ENCODE assay signal across 8 mouse cellular contexts in genomic region chr1:171346095-171346450, GRCm38 (mm10). TPM values are rescaled to one million over a fixed set of nuclear protein-coding genes. Genes with fewer than 3 reads are reported as not detected.
DNase-seq lines count a peak whose midpoint lies in the region; ATAC-seq and TF ChIP-seq lines count a peak whose summit lies in the region.

No protein-coding gene starts in this region.

- DNase-seq in lung, postnatal 0 days (ENCODE audit: low spot score) = no peak
- no peak for DNase-seq in lung, postnatal 25 days (ENCODE audit: low spot score)
- DNase-seq in adrenal gland, postnatal 10 days = no peak
- DNase-seq in gastrocnemius, postnatal 10 days = no peak
- DNase-seq in right cerebral cortex, postnatal 14 days = no peak

- H3K36me3 ChIP-seq in lung, postnatal 0 days (ENCODE audit: insufficient read depth, low read length) = 0 out of 2 replicates have a peak, but pooled peaks cover 2% of the 10 kb centered on the region
- H3K36me3 ChIP-seq in embryonic facial prominence, embryonic 12.5 days = peaks cover 24% of the 10 kb centered on the region
- peaks cover 3% of the 10 kb centered on the region; the same call in 1 of the 2 replicates for H3K36me3 ChIP-seq in intestine, embryonic 16.5 days (ENCODE audit: control insufficient read depth, insufficient read depth, low read length)
- peaks cover 9% of the 10 kb centered on the region for H3K36me3 ChIP-seq in midbrain, embryonic 16.5 days (ENCODE audit: control insufficient read depth, insufficient read depth, low read length)

- ATAC-seq in lung, postnatal 0 days = peak; percentile 4
- ATAC-seq in embryonic facial prominence, embryonic 12.5 days (ENCODE audit: insufficient number of reproducible peaks, insufficient read depth, low FRiP score, low TSS enrichment) = no peak
- ATAC-seq in intestine, embryonic 16.5 days = no peak
- peak; percentile 3; the same call in 1 of the 2 replicates for ATAC-seq in midbrain, embryonic 16.5 days

- H3K27ac ChIP-seq in lung, postnatal 0 days (ENCODE audit: low read length) = peak overlapping the region; percentile 10
- peak overlapping the region; percentile 72; the same call in 1 of the 2 replicates for H3K27ac ChIP-seq in embryonic facial prominence, embryonic 12.5 days
- peak overlapping the region; percentile 10; the same call in 1 of the 2 replicates for H3K27ac ChIP-seq in intestine, embryonic 16.5 days (ENCODE audit: low read length)
- peak overlapping the region; percentile 72 for H3K27ac ChIP-seq in midbrain, embryonic 16.5 days (ENCODE audit: low read length)

- peaks cover 17% of the 10 kb centered on the region; the same call in 1 of the 2 replicates for H3K4me1 ChIP-seq in lung, postnatal 0 days (ENCODE audit: insufficient read depth, low read depth, low read length)
- H3K4me1 ChIP-seq in embryonic facial prominence, embryonic 12.5 days = peaks cover 18% of the 10 kb centered on the region
- peaks cover 13% of the 10 kb centered on the region for H3K4me1 ChIP-seq in intestine, embryonic 16.5 days (ENCODE audit: control insufficient read depth, insufficient read depth, low read length)
- H3K4me1 ChIP-seq in midbrain, embryonic 16.5 days (ENCODE audit: control insufficient read depth, insufficient read depth, low read length) = peaks cover 32% of the 10 kb centered on the region

- no peak for TF ChIP-seq EP300 in lung, postnatal 0 days (IDR thresholded peaks at IDR 0.05)

- H3K27me3 ChIP-seq in lung, postnatal 0 days (replicated peaks; ENCODE audit: insufficient read depth, low read length) = no peaks in the 10 kb centered on the region
- H3K27me3 ChIP-seq in embryonic facial prominence, embryonic 12.5 days = no peaks in the 10 kb centered on the region
- no peaks in the 10 kb centered on the region for H3K27me3 ChIP-seq in intestine, embryonic 16.5 days (replicated peaks; ENCODE audit: control insufficient read depth, insufficient read depth, low read length)
- H3K27me3 ChIP-seq in midbrain, embryonic 16.5 days (ENCODE audit: control insufficient read depth, insufficient read depth, low read depth, low read length) = no peaks in the 10 kb centered on the region

- peak overlapping the region; percentile 71 for H3K9ac ChIP-seq in lung, postnatal 0 days (replicated peaks; ENCODE audit: low read depth)
- H3K9ac ChIP-seq in embryonic facial prominence, embryonic 12.5 days = peak overlapping the region; percentile 76
- H3K9ac ChIP-seq in intestine, embryonic 16.5 days (ENCODE audit: low read depth, low read length) = peak overlapping the region; percentile 77
- H3K9ac ChIP-seq in midbrain, embryonic 16.5 days (ENCODE audit: low read depth, low read length) = peak overlapping the region; percentile 84

- H3K4me2 ChIP-seq in lung, postnatal 0 days (replicated peaks; ENCODE audit: low read depth, low read length) = peak overlapping the region; percentile 95
- peak overlapping the region; percentile 89 for H3K4me2 ChIP-seq in embryonic facial prominence, embryonic 12.5 days (replicated peaks)
- H3K4me2 ChIP-seq in intestine, embryonic 16.5 days (ENCODE audit: low read depth, low read length) = peak overlapping the region; percentile 80
- H3K4me2 ChIP-seq in midbrain, embryonic 16.5 days (ENCODE audit: low read length) = peak overlapping the region; percentile 75

- TF ChIP-seq CTCF in lung, postnatal 0 days (IDR thresholded peaks at IDR 0.05) = no peak

- peaks cover 5% of the 10 kb centered on the region; the same call in 1 of the 2 replicates for H3K9me3 ChIP-seq in lung, postnatal 0 days (ENCODE audit: low read length)
- peaks cover 7% of the 10 kb centered on the region; the same call in 1 of the 2 replicates for H3K9me3 ChIP-seq in embryonic facial prominence, embryonic 12.5 days
- 0 out of 2 replicates have a peak, but pooled peaks cover 4% of the 10 kb centered on the region for H3K9me3 ChIP-seq in intestine, embryonic 16.5 days (ENCODE audit: control insufficient read depth, low read length)
- H3K9me3 ChIP-seq in midbrain, embryonic 16.5 days (replicated peaks; ENCODE audit: control insufficient read depth, low read length, poor library complexity, severe bottlenecking) = peaks cover 5% of the 10 kb centered on the region

- peak overlapping the region; percentile 84 for H3K4me3 ChIP-seq in lung, postnatal 0 days (ENCODE audit: low read depth, low read length)
- peak overlapping the region; percentile 73 for H3K4me3 ChIP-seq in embryonic facial prominence, embryonic 12.5 days
- peak overlapping the region; percentile 73 for H3K4me3 ChIP-seq in intestine, embryonic 16.5 days (ENCODE audit: low read length)
- peak overlapping the region; percentile 84 for H3K4me3 ChIP-seq in midbrain, embryonic 16.5 days (ENCODE audit: low read depth, low read length)

- 2% methylated on average over 14 of the region's 14 CpGs for WGBS in lung, postnatal 0 days
- 2% methylated on average over 14 of the region's 14 CpGs for WGBS in embryonic facial prominence, embryonic 12.5 days
- under 1% methylated on average over 14 of the region's 14 CpGs for WGBS in intestine, embryonic 16.5 days
- 2% methylated on average over 14 of the region's 14 CpGs for WGBS in midbrain, embryonic 16.5 days

RNA-seq across cellular contexts. Expression of gene Pfdn2, which starts 0.6 kb away (rescaled TPM):
- 64.1 and 72.7 TPM in 2 replicates for polyA plus RNA-seq in lung, postnatal 0 days (2015; fragmentation: Nextera tagmentation; extraction: Ambion mirVana)
- polyA plus RNA-seq in embryonic facial prominence, embryonic 12.5 days (2016; fragmentation: Nextera tagmentation; extraction: Ambion mirVana) = 118 and 127 TPM in 2 replicates
- polyA plus RNA-seq in intestine, embryonic 16.5 days (2015; fragmentation: Nextera tagmentation; extraction: Ambion mirVana) = 83.5 and 99.0 TPM in 2 replicates
- 146 and 166 TPM in 2 replicates for polyA plus RNA-seq in midbrain, embryonic 16.5 days (2015; fragmentation: Nextera tagmentation; extraction: Ambion mirVana)
- total RNA-seq in adrenal gland, postnatal 10 days (2021) = 100 to 1,000 TPM; 107 to 114 TPM
- 100 to 1,000 TPM; 104 to 113 TPM for total RNA-seq in gastrocnemius, postnatal 10 days (2021)

RNA-seq across cellular contexts. Expression of gene Nit1, which starts 0.6 kb away (rescaled TPM):
- 39.9 and 45.5 TPM in 2 replicates for polyA plus RNA-seq in lung, postnatal 0 days (2015; fragmentation: Nextera tagmentation; extraction: Ambion mirVana)
- 43.6 and 44.8 TPM in 2 replicates for polyA plus RNA-seq in embryonic facial prominence, embryonic 12.5 days (2016; fragmentation: Nextera tagmentation; extraction: Ambion mirVana)
- polyA plus RNA-seq in intestine, embryonic 16.5 days (2015; fragmentation: Nextera tagmentation; extraction: Ambion mirVana) = 57.6 and 60.9 TPM in 2 replicates
- polyA plus RNA-seq in midbrain, embryonic 16.5 days (2015; fragmentation: Nextera tagmentation; extraction: Ambion mirVana) = 53.8 and 56.9 TPM in 2 replicates
- total RNA-seq in adrenal gland, postnatal 10 days (2021) = 10 to 100 TPM; 51.4 to 56.0 TPM
- total RNA-seq in gastrocnemius, postnatal 10 days (2021) = 10 to 100 TPM; 20.1 to 22.5 TPM

RNA-seq across cellular contexts. Expression of gene Klhdc9, which starts 14.5 kb away (rescaled TPM):
- polyA plus RNA-seq in lung, postnatal 0 days (2015; fragmentation: Nextera tagmentation; extraction: Ambion mirVana) = 4.0 and 4.5 TPM in 2 replicates
- polyA plus RNA-seq in embryonic facial prominence, embryonic 12.5 days (2016; fragmentation: Nextera tagmentation; extraction: Ambion mirVana) = 1.0 and 1.8 TPM in 2 replicates
- 0.60 and 1.1 TPM in 2 replicates for polyA plus RNA-seq in intestine, embryonic 16.5 days (2015; fragmentation: Nextera tagmentation; extraction: Ambion mirVana)
- 4.3 and 4.6 TPM in 2 replicates for polyA plus RNA-seq in midbrain, embryonic 16.5 days (2015; fragmentation: Nextera tagmentation; extraction: Ambion mirVana)
- total RNA-seq in adrenal gland, postnatal 10 days (2021) = 1 to 10 TPM; 5.3 to 5.7 TPM
- under 1 TPM; 0.31 to 0.61 TPM for total RNA-seq in gastrocnemius, postnatal 10 days (2021)

RNA-seq across cellular contexts. Expression of gene Dedd, which starts 17.1 kb away (rescaled TPM):
- 43.0 and 44.4 TPM in 2 replicates for polyA plus RNA-seq in lung, postnatal 0 days (2015; fragmentation: Nextera tagmentation; extraction: Ambion mirVana)
- polyA plus RNA-seq in embryonic facial prominence, embryonic 12.5 days (2016; fragmentation: Nextera tagmentation; extraction: Ambion mirVana) = 54.5 and 61.8 TPM in 2 replicates
- 42.6 and 46.8 TPM in 2 replicates for polyA plus RNA-seq in intestine, embryonic 16.5 days (2015; fragmentation: Nextera tagmentation; extraction: Ambion mirVana)
- 53.6 and 55.2 TPM in 2 replicates for polyA plus RNA-seq in midbrain, embryonic 16.5 days (2015; fragmentation: Nextera tagmentation; extraction: Ambion mirVana)
- 10 to 100 TPM; 33.7 to 35.2 TPM for total RNA-seq in adrenal gland, postnatal 10 days (2021)
- 10 to 100 TPM; 30.3 to 31.2 TPM for total RNA-seq in gastrocnemius, postnatal 10 days (2021)

RNA-seq across cellular contexts. Expression of gene Nectin4, which starts 23.8 kb away (rescaled TPM):
- 10.1 and 10.2 TPM in 2 replicates for polyA plus RNA-seq in lung, postnatal 0 days (2015; fragmentation: Nextera tagmentation; extraction: Ambion mirVana)
- polyA plus RNA-seq in embryonic facial prominence, embryonic 12.5 days (2016; fragmentation: Nextera tagmentation; extraction: Ambion mirVana) = 7.5 and 8.7 TPM in 2 replicates
- 2.8 and 3.8 TPM in 2 replicates for polyA plus RNA-seq in intestine, embryonic 16.5 days (2015; fragmentation: Nextera tagmentation; extraction: Ambion mirVana)
- polyA plus RNA-seq in midbrain, embryonic 16.5 days (2015; fragmentation: Nextera tagmentation; extraction: Ambion mirVana) = 3.6 and 3.9 TPM in 2 replicates
- under 1 TPM; 0.12 to 0.21 TPM for total RNA-seq in adrenal gland, postnatal 10 days (2021)
- total RNA-seq in gastrocnemius, postnatal 10 days (2021) = under 1 TPM; 0.07 to 0.20 TPM

Comparison
In these comparisons a context has a peak if more than half of its experiments do, and no peak if none do; other contexts are left out.
1. ATAC-seq: peak in lung, postnatal 0 days (single experiment) and midbrain, embryonic 16.5 days (single experiment); none in embryonic facial prominence, embryonic 12.5 days (single experiment) and intestine, embryonic 16.5 days (single experiment).
2. H3K27ac ChIP-seq: peak in every context shown above with its lines; median percentile 72 in embryonic facial prominence, embryonic 12.5 days; 72 in midbrain, embryonic 16.5 days; 10 in lung, postnatal 0 days; 10 in intestine, embryonic 16.5 days.
3. Peak in every context shown above with its lines, with median percentiles within 50 percentile points of each other: H3K4me2 ChIP-seq, H3K4me3 ChIP-seq and H3K9ac ChIP-seq.